Mouse (Mus musculus) activated CD4-positive, CD25-positive, alpha-beta regulatory T cell, adult 4 months (primary cell): ENCODE measurements around the gene Slc7a10. TPM values are rescaled to one million over a fixed set of nuclear protein-coding genes. Genes with fewer than 3 reads are reported as not detected.
"Not testable (repeated sequence)": the region's sequence is repeated elsewhere in the genome, so short reads cannot be mapped to it uniquely, and the experiment has no call there.

Source experiments
- ATAC-seq: one replicate; pipeline ENCODE4 v1.8.0; 2017
- polyA plus RNA-seq, 2 experiments: library from polyadenylated mRNA; unstranded; fragments of 100-300 nt; shearing (Covaris generic); gene quantifications; one replicate each; pipeline ENCODE4 v1.2.1; 2017

Slc7a10 gene
- polyA plus RNA-seq, 2 experiments from 2014 or later, result 1.0 to 3.2 TPM

GRCm38 (mm10) chr7:35175533-35175932 lies 10.7 kb upstream of the Slc7a10 start:
- no peak for ATAC-seq

- peak; percentile 71 for ATAC-seq
These were observed 9.5 kb upstream of the Slc7a10 start for GRCm38 (mm10) chr7:35176412-35177381.

GRCm38 (mm10) chr7:35184833-35185724 lies 1.1 kb upstream of the Slc7a10 start:
- no peak for ATAC-seq

- no peak for ATAC-seq
These were observed 3.5 kb downstream of the Slc7a10 start for GRCm38 (mm10) chr7:35189699-35190098.

GRCm38 (mm10) chr7:35191276-35191675 lies 5.1 kb downstream of the Slc7a10 start:
- no peak for ATAC-seq

GRCm38 (mm10) chr7:35197022-35197421 lies 10.8 kb downstream of the Slc7a10 start:
- ATAC-seq, result no peak

GRCm38 (mm10) chr7:35198981-35199754 lies 13.0 kb downstream of the Slc7a10 start:
- ATAC-seq, result no peak

GRCm38 (mm10) chr7:35199755-35200154 lies 13.6 kb downstream of the Slc7a10 start:
- ATAC-seq, result no peak

GRCm38 (mm10) chr7:35211791-35212190 lies 25.6 kb downstream of the Slc7a10 start:
- no peak for ATAC-seq

GRCm38 (mm10) chr7:35214442-35215222 lies 28.4 kb downstream of the Slc7a10 start:
- no peak for ATAC-seq

- no peak for ATAC-seq
These were observed 29.0 kb downstream of the Slc7a10 start, which contains the start of gene Lrp3 for GRCm38 (mm10) chr7:35215225-35215624. TSS of gene Lrp3 (minus strand) at chr7:35215498.

GRCm38 (mm10) chr7:35215731-35216130 lies 29.5 kb downstream of the Slc7a10 start:
- no peak for ATAC-seq

GRCm38 (mm10) chr7:35220694-35221365 lies 34.6 kb downstream of the Slc7a10 start:
- ATAC-seq, result no peak

- ATAC-seq, result no peak
These were observed 44.1 kb downstream of the Slc7a10 start for GRCm38 (mm10) chr7:35230333-35230732.

GRCm38 (mm10) chr7:35232796-35233455 lies 46.7 kb downstream of the Slc7a10 start:
- ATAC-seq, result no peak

GRCm38 (mm10) chr7:35233861-35234260 lies 47.7 kb downstream of the Slc7a10 start:
- ATAC-seq, result no peak

GRCm38 (mm10) chr7:35234361-35235245 lies 48.4 kb downstream of the Slc7a10 start:
- peak; percentile 90 for ATAC-seq

- peak; percentile 55 for ATAC-seq
These were observed 49.1 kb downstream of the Slc7a10 start for GRCm38 (mm10) chr7:35235308-35235707.

- ATAC-seq, result not testable (repeated sequence)
These were observed 51.8 kb downstream of the Slc7a10 start for GRCm38 (mm10) chr7:35237935-35238334.
